Mouse (Mus musculus): ENCODE results near the gene Olfr316.

- no peak for TF ChIP-seq CTCF (IDR thresholded peaks at IDR 0.05; ENCODE audit: low read depth)
- no peak for TF ChIP-seq EP300 (IDR thresholded peaks at IDR 0.05; ENCODE audit: low read depth)
These were observed 49.2 kb downstream of the Olfr316 start, which contains the start of gene Fam183b for GRCm38 (mm10) chr11:58801558-58802228.

Data from liver, embryonic 14.5 days (tissue).